ENCODE assay signal across 25 mouse cellular contexts in the genomic region with DNA sequence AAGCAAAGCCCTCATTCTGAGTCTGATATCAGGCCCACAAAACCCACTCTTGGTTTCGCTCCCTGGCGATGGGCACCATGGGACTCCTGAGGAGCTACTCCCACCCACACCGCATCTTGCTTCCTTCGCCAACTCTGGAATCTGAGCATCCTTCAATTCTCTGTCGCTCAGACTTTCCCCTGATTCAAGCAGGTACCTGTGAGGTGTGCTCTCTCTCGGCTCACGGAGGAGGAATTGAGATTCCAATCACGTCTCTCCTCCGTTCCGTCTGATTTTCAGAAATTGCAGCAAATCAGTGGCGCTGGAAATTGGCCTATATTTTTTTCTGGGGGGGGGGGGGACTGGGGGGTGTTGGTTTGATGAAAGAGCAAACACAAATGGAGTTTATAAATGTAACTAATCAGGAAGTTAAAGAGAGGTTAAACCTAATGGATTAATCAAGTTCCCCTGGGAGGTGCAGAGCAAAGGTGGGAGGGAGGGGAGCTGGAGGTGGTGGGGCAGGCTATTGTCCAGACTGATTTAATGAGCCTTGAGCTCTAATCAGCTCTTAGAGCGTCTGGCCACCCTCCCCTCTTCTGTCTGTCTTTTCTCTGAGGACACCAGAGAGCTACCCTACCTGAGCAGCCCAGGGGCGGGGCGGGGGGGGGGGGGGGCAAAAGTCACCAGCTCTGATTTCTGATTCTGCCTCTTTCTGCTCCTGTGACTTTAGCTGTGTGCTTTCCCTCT. TPM values are rescaled to one million over a fixed set of nuclear protein-coding genes. Genes with fewer than 3 reads are reported as not detected.
DNase-seq lines count a peak whose midpoint lies in the region; ATAC-seq and TF ChIP-seq lines count a peak whose summit lies in the region.
"Had no signal": no experiment of that assay in that cellular context is flagged by ENCODE, and none has a peak within 500 bp of the region (broad histone marks: within the 10 kb centered on the region; RNA-seq: fewer than 3 reads in every experiment).

No protein-coding gene starts in this region.

- peak overlapping the region; percentile 4; the same call in 1 of the 2 replicates for H3K4me2 ChIP-seq in hindbrain, embryonic 11.5 days (replicated peaks; ENCODE audit: low read depth, low read length)
- 0 out of 2 replicates have a peak overlapping the region, but pooled peaks have one; percentile 8 for H3K4me2 ChIP-seq in forebrain, embryonic 15.5 days (replicated peaks)
- H3K4me2 ChIP-seq in hindbrain, postnatal 0 days (ENCODE audit: low read depth, low read length), result no peak overlapping the region
- peak overlapping the region; percentile 19; the same call in 1 of the 2 replicates for H3K4me2 ChIP-seq in neural tube, embryonic 15.5 days
- no peak overlapping the region for H3K4me2 ChIP-seq in liver, embryonic 12.5 days
- H3K4me2 ChIP-seq: heart, embryonic 12.5 days; intestine, embryonic 15.5 days; limb, embryonic 12.5 days; liver, embryonic 15.5 days had no signal

- intact Hi-C loops in left cerebral cortex, postnatal 25 days (cut with DNase I), result no loop called here

- H3K4me3 ChIP-seq in hindbrain, embryonic 11.5 days (ENCODE audit: low read depth, low read length), result no peak overlapping the region
- no peak overlapping the region for H3K4me3 ChIP-seq in hindbrain, embryonic 10.5 days
- H3K4me3 ChIP-seq in forebrain, embryonic 15.5 days, result no peak overlapping the region
- H3K4me3 ChIP-seq in hindbrain, postnatal 0 days (ENCODE audit: low read length), result no peak overlapping the region
- no peak overlapping the region for H3K4me3 ChIP-seq in neural tube, embryonic 15.5 days (replicated peaks)
- H3K4me3 ChIP-seq in liver, embryonic 12.5 days, result no peak overlapping the region
- H3K4me3 ChIP-seq: heart, embryonic 12.5 days; intestine, embryonic 15.5 days; left cerebral cortex, adult 2 months; limb, embryonic 12.5 days; liver, embryonic 15.5 days had no signal

- no peaks in the 10 kb centered on the region for H3K9me3 ChIP-seq in hindbrain, embryonic 11.5 days (ENCODE audit: control insufficient read depth, low read length)
- no peaks in the 10 kb centered on the region for H3K9me3 ChIP-seq in hindbrain, embryonic 10.5 days
- no peaks in the 10 kb centered on the region for H3K9me3 ChIP-seq in forebrain, embryonic 15.5 days
- no peaks in the 10 kb centered on the region for H3K9me3 ChIP-seq in hindbrain, postnatal 0 days (ENCODE audit: low read length)
- no peaks in the 10 kb centered on the region for H3K9me3 ChIP-seq in neural tube, embryonic 15.5 days (replicated peaks)
- 0 out of 2 replicates have a peak, but pooled peaks cover 5% of the 10 kb centered on the region for H3K9me3 ChIP-seq in liver, embryonic 12.5 days (replicated peaks)
- H3K9me3 ChIP-seq: heart, embryonic 12.5 days; intestine, embryonic 15.5 days; limb, embryonic 12.5 days; liver, embryonic 15.5 days had no signal

- H3K4me1 ChIP-seq in hindbrain, embryonic 11.5 days (replicated peaks; ENCODE audit: control insufficient read depth, insufficient read depth, low read length), result peaks cover 2% of the 10 kb centered on the region; the same call in 1 of the 2 replicates
- peaks cover 13% of the 10 kb centered on the region for H3K4me1 ChIP-seq in hindbrain, embryonic 10.5 days (replicated peaks)
- no peaks in the 10 kb centered on the region; the same call in 1 of the 2 replicates for H3K4me1 ChIP-seq in forebrain, embryonic 15.5 days
- no peaks in the 10 kb centered on the region for H3K4me1 ChIP-seq in hindbrain, postnatal 0 days (ENCODE audit: insufficient read depth, low read length)
- peaks cover 14% of the 10 kb centered on the region; the same call in 1 of the 2 replicates for H3K4me1 ChIP-seq in neural tube, embryonic 15.5 days
- H3K4me1 ChIP-seq in liver, embryonic 12.5 days, result no peaks in the 10 kb centered on the region
- H3K4me1 ChIP-seq: heart, embryonic 12.5 days; intestine, embryonic 15.5 days; liver, embryonic 15.5 days had no signal

- ATAC-seq in hindbrain, embryonic 11.5 days (ENCODE audit: low FRiP score), result no peak
- ATAC-seq in forebrain, embryonic 15.5 days (replicated peaks), result no peak
- 0 out of 2 replicates have a peak, but pooled peaks have one; percentile 40 for ATAC-seq in hindbrain, postnatal 0 days
- no peak for ATAC-seq in neural tube, embryonic 15.5 days (ENCODE audit: low FRiP score)
- no peak for ATAC-seq in liver, embryonic 12.5 days
- ATAC-seq: activated CD4-positive, CD25-positive, alpha-beta regulatory T cell, adult 4 months; intestine, embryonic 15.5 days; lung, postnatal 0 days; Patski had no signal

- WGBS in hindbrain, embryonic 11.5 days, result 22% methylated on average over 12 of the region's 14 CpGs
- 19% methylated on average over 14 of the region's 14 CpGs for WGBS in hindbrain, embryonic 10.5 days
- WGBS in forebrain, embryonic 15.5 days, result 8% methylated on average over 14 of the region's 14 CpGs
- 14% methylated on average over 14 of the region's 14 CpGs for WGBS in hindbrain, postnatal 0 days
- WGBS in neural tube, embryonic 15.5 days, result 17% methylated on average over 13 of the region's 14 CpGs
- WGBS in liver, embryonic 12.5 days (ENCODE audit: insufficient replicate concordance), result 38% methylated on average over 11 of the region's 14 CpGs

- H3K36me3 ChIP-seq in hindbrain, embryonic 11.5 days (ENCODE audit: control insufficient read depth, insufficient read depth, low read length), result no peaks in the 10 kb centered on the region
- no peaks in the 10 kb centered on the region for H3K36me3 ChIP-seq in hindbrain, embryonic 10.5 days
- no peaks in the 10 kb centered on the region for H3K36me3 ChIP-seq in forebrain, embryonic 15.5 days
- no peaks in the 10 kb centered on the region for H3K36me3 ChIP-seq in hindbrain, postnatal 0 days (ENCODE audit: insufficient read depth, low read length)
- H3K36me3 ChIP-seq in neural tube, embryonic 15.5 days, result no peaks in the 10 kb centered on the region
- no peaks in the 10 kb centered on the region for H3K36me3 ChIP-seq in liver, embryonic 12.5 days
- H3K36me3 ChIP-seq: heart, embryonic 12.5 days; intestine, embryonic 15.5 days; limb, embryonic 12.5 days; liver, embryonic 15.5 days had no signal

- no peaks in the 10 kb centered on the region for H3K27me3 ChIP-seq in hindbrain, embryonic 11.5 days (ENCODE audit: control insufficient read depth, insufficient read depth, low read length)
- peaks cover 17% of the 10 kb centered on the region for H3K27me3 ChIP-seq in hindbrain, embryonic 10.5 days (ENCODE audit: insufficient read depth, poor library complexity, severe bottlenecking)
- 0 out of 2 replicates have a peak, but pooled peaks cover 3% of the 10 kb centered on the region for H3K27me3 ChIP-seq in forebrain, embryonic 15.5 days
- H3K27me3 ChIP-seq in hindbrain, postnatal 0 days (ENCODE audit: insufficient read depth, low read length), result no peaks in the 10 kb centered on the region
- no peaks in the 10 kb centered on the region for H3K27me3 ChIP-seq in neural tube, embryonic 15.5 days (replicated peaks)
- H3K27me3 ChIP-seq in liver, embryonic 12.5 days (replicated peaks), result no peaks in the 10 kb centered on the region
- H3K27me3 ChIP-seq: intestine, embryonic 15.5 days; liver, embryonic 15.5 days; Patski had no signal

- no peak overlapping the region for H3K27ac ChIP-seq in hindbrain, embryonic 11.5 days (ENCODE audit: low read depth, low read length)
- H3K27ac ChIP-seq in hindbrain, embryonic 10.5 days, result no peak overlapping the region
- H3K27ac ChIP-seq in forebrain, embryonic 15.5 days (replicated peaks), result no peak overlapping the region
- H3K27ac ChIP-seq in hindbrain, postnatal 0 days, result no peak overlapping the region
- H3K27ac ChIP-seq in neural tube, embryonic 15.5 days (replicated peaks), result no peak overlapping the region
- H3K27ac ChIP-seq in liver, embryonic 12.5 days, result no peak overlapping the region
- H3K27ac ChIP-seq: intestine, embryonic 15.5 days; left cerebral cortex, adult 2 months; limb, embryonic 12.5 days; liver, embryonic 15.5 days had no signal

- H3K9ac ChIP-seq in hindbrain, embryonic 11.5 days (ENCODE audit: low read depth, low read length), result no peak overlapping the region
- no peak overlapping the region for H3K9ac ChIP-seq in forebrain, embryonic 15.5 days (replicated peaks)
- H3K9ac ChIP-seq in hindbrain, postnatal 0 days (replicated peaks; ENCODE audit: low read length), result no peak overlapping the region
- H3K9ac ChIP-seq in neural tube, embryonic 15.5 days (replicated peaks), result 0 out of 2 replicates have a peak overlapping the region, but pooled peaks have one; percentile 20
- no peak overlapping the region for H3K9ac ChIP-seq in liver, embryonic 12.5 days
- H3K9ac ChIP-seq: heart, embryonic 12.5 days; intestine, embryonic 15.5 days; limb, embryonic 12.5 days; liver, embryonic 15.5 days had no signal

- no peak for TF ChIP-seq CTCF in hindbrain, postnatal 0 days (IDR thresholded peaks at IDR 0.05; ENCODE audit: low read depth)

- DNase-seq in hindbrain, embryonic 11.5 days (ENCODE audit: low spot score), result peak; percentile 23
- DNase-seq in hindbrain, embryonic 10.5 days (ENCODE audit: low spot score), result no peak
- DNase-seq in hindbrain, postnatal 0 days (ENCODE audit: low spot score), result peak; percentile 71
- DNase-seq in B cell, adult 2 months, result no peak
- DNase-seq in left cerebral cortex, postnatal 25 days (ENCODE audit: low spot score in 2 of 2), result no peak
- DNase-seq: adrenal gland, postnatal 25 days; cerebellum, adult 8-10 months; embryo, embryonic 11 days; gastrocnemius, postnatal 25 days; kidney, postnatal 10 days; right cerebral cortex, postnatal 25 days; thymus, postnatal 14 days had no signal

RNA-seq across cellular contexts. Expression of a gene that starts 53.6 kb away (rescaled TPM):
- polyA plus RNA-seq in hindbrain, embryonic 11.5 days (2014; fragmentation: Nextera tagmentation; extraction: Ambion mirVana), result 2.0 and 2.2 TPM in 2 replicates
- polyA plus RNA-seq in hindbrain, embryonic 10.5 days (2016; fragmentation: Nextera tagmentation; extraction: Ambion mirVana), result 1.3 and 2.1 TPM in 2 replicates
- 0.64 and 1.7 TPM in 2 replicates for polyA plus RNA-seq in forebrain, embryonic 15.5 days (2015; fragmentation: Nextera tagmentation; extraction: Ambion mirVana)
- 0.73 and 0.79 TPM in 2 replicates for total RNA-seq in hindbrain, postnatal 0 days (2014; rRNA removed)
- polyA plus RNA-seq in hindbrain, postnatal 0 days (2015; fragmentation: Nextera tagmentation; extraction: Ambion mirVana), result 2.3 and 2.7 TPM in 2 replicates
- polyA plus RNA-seq in neural tube, embryonic 15.5 days (2015; fragmentation: Nextera tagmentation; extraction: Ambion mirVana), result 1.3 and 1.4 TPM in 2 replicates
- polyA plus RNA-seq in liver, embryonic 12.5 days (2016; fragmentation: Nextera tagmentation; extraction: Ambion mirVana), result 0.10 TPM in 1 of 2 replicates, not detected in the other
- under 1 TPM; 0.14 to 0.16 TPM for total RNA-seq in left cerebral cortex, postnatal 25 days (2021)
- total RNA-seq: adrenal gland, postnatal 25 days; gastrocnemius, postnatal 25 days; heart, postnatal 25 days; megakaryocyte, adult 5-6 weeks had no signal
- polyA plus RNA-seq: activated CD4-positive, CD25-positive, alpha-beta regulatory T cell, adult 4 months; Patski had no signal

Comparison
In these comparisons a context has a peak if more than half of its experiments do, and no peak if none do; other contexts are left out.
1. DNase-seq: peak in hindbrain, embryonic 11.5 days (single experiment) and hindbrain, postnatal 0 days (single experiment); none in hindbrain, embryonic 10.5 days (single experiment), B cell, adult 2 months (0 of 2) and left cerebral cortex, postnatal 25 days (0 of 2).
2. H3K4me2 ChIP-seq: peak in hindbrain, embryonic 11.5 days (single experiment), forebrain, embryonic 15.5 days (single experiment) and neural tube, embryonic 15.5 days (single experiment); none in hindbrain, postnatal 0 days (single experiment) and liver, embryonic 12.5 days (single experiment).